Mouse (Mus musculus) cerebellum, adult 11 months (tissue): ENCODE data around the gene Acsf2.
"Not testable (repeated sequence)": the region's sequence is repeated elsewhere in the genome, so short reads cannot be mapped to it uniquely, and the experiment has no call there.

Experiments used
- DNase-seq: peaks from one replicate; pipeline ENCODE4 v3.0.0; 2022

Acsf2 gene

GRCm38 (mm10) chr11:94601321-94602281 is at the start of gene Acsf2:
Gene Acsf2 (minus strand): TSS chr11:94601871.
- peak; percentile 9 for DNase-seq

- DNase-seq: not testable (repeated sequence)
Observed at GRCm38 (mm10) chr11:94651241-94651640, 49.6 kb upstream of the Acsf2 start.

GRCm38 (mm10) chr11:94646457-94646856 is 44.8 kb upstream of the Acsf2 start:
- DNase-seq: no peak

GRCm38 (mm10) chr11:94644461-94645219 is 43.0 kb upstream of the Acsf2 start:
- DNase-seq: no peak

- DNase-seq: no peak
Observed at GRCm38 (mm10) chr11:94634431-94634830, 32.8 kb upstream of the Acsf2 start.

- no peak for DNase-seq
Observed at GRCm38 (mm10) chr11:94632988-94633387, 31.3 kb upstream of the Acsf2 start.

GRCm38 (mm10) chr11:94631969-94632368 is 30.3 kb upstream of the Acsf2 start:
- no peak for DNase-seq

- no peak for DNase-seq
Observed at GRCm38 (mm10) chr11:94630199-94631011, 28.7 kb upstream of the Acsf2 start.

GRCm38 (mm10) chr11:94629884-94630198 is 28.2 kb upstream of the Acsf2 start:
- no peak for DNase-seq

- DNase-seq: peak; percentile 90
Observed at GRCm38 (mm10) chr11:94629199-94629883, 27.7 kb upstream of the Acsf2 start, which contains the start of gene Lrrc59. Gene Lrrc59 (plus strand): TSS chr11:94629767.

- no peak for DNase-seq
Observed at GRCm38 (mm10) chr11:94622162-94622561, 20.5 kb upstream of the Acsf2 start.

GRCm38 (mm10) chr11:94621458-94621852 is 19.8 kb upstream of the Acsf2 start:
- no peak for DNase-seq

GRCm38 (mm10) chr11:94620766-94621457 is 19.2 kb upstream of the Acsf2 start:
- DNase-seq: no peak

GRCm38 (mm10) chr11:94617646-94618045 is 16.0 kb upstream of the Acsf2 start:
- no peak for DNase-seq

GRCm38 (mm10) chr11:94615494-94615893 is 13.8 kb upstream of the Acsf2 start:
- DNase-seq: no peak

- DNase-seq: no peak
Observed at GRCm38 (mm10) chr11:94614603-94615002, 12.9 kb upstream of the Acsf2 start.

- DNase-seq: no peak
Observed at GRCm38 (mm10) chr11:94610744-94611740, 9.4 kb upstream of the Acsf2 start.

GRCm38 (mm10) chr11:94602356-94602955 is 785 bp upstream of the Acsf2 start:
- no peak for DNase-seq

GRCm38 (mm10) chr11:94600447-94600846 is 1.2 kb downstream of the Acsf2 start:
- DNase-seq: no peak
